Mouse (Mus musculus) myocyte (in vitro differentiated cells): ENCODE measurements around the gene Ibsp. TPM values are rescaled to one million over a fixed set of nuclear protein-coding genes. Genes with fewer than 3 reads are reported as not detected.
A peak's percentile ranks its signal among the peaks of the same experiment; 100 is the strongest.

Source experiments
- H3K27me3 ChIP-seq: one replicate; pipeline ENCODE4 v1.6.1; 2011; ENCODE audit not compliant: control insufficient read depth, insufficient read depth, insufficient read length
- H3K36me3 ChIP-seq: one replicate; pipeline ENCODE4 v1.6.1; 2011; ENCODE audit not compliant: control insufficient read depth, insufficient read depth
- H3K4me2 ChIP-seq: one replicate; pipeline ENCODE4 v1.6.1; 2011; ENCODE audit warnings: low read depth, control low read depth
- H3K4me3 ChIP-seq: one replicate; pipeline ENCODE4 v1.5.1; 2011; ENCODE audit warnings: mild to moderate bottlenecking, control low read depth, moderate library complexity
- H3K79me2 ChIP-seq: one replicate; pipeline ENCODE4 v1.6.1; 2011; ENCODE audit not compliant: control insufficient read depth, insufficient read depth
- H3ac ChIP-seq: one replicate; pipeline ENCODE4 v1.6.1; 2011; ENCODE audit not compliant: control insufficient read depth, insufficient read length
- CEBPB ChIP-seq: IDR thresholded peaks from 2 replicates; pipeline ENCODE4 v1.6.1; 2011; ENCODE audit warnings: mild to moderate bottlenecking, moderate library complexity; ENCODE audit not compliant: poor library complexity, insufficient read depth, severe bottlenecking
- E2F4 ChIP-seq: IDR thresholded peaks from one replicate; pipeline ENCODE4 v1.6.1; 2011; ENCODE audit warnings: mild to moderate bottlenecking, control low read depth, moderate library complexity; ENCODE audit not compliant: insufficient read depth
- MAX ChIP-seq: IDR thresholded peaks from one replicate; pipeline ENCODE4 v1.6.1; 2011; ENCODE audit warnings: low read depth, mild to moderate bottlenecking, control low read depth
- MYOD1 ChIP-seq, 3 experiments: IDR thresholded peaks; one replicate each; pipeline ENCODE4 v1.6.1; 2011; ENCODE audit warnings: control low read depth in 2 of 3, low read depth in 2 of 3, mild to moderate bottlenecking in 2 of 3, moderate library complexity in 1 of 3; ENCODE audit not compliant: insufficient read length in 2 of 3, control insufficient read depth in 1 of 3
- MYOG ChIP-seq, 3 experiments: IDR thresholded peaks; one replicate each; pipeline ENCODE4 v1.6.1; 2011; ENCODE audit warnings: control low read depth in 2 of 3, low read depth in 2 of 3, mild to moderate bottlenecking in 2 of 3; ENCODE audit not compliant: insufficient read length in 2 of 3, control insufficient read depth in 1 of 3, insufficient read depth in 1 of 3
- POLR2A ChIP-seq: IDR thresholded peaks from one replicate; pipeline ENCODE4 v1.6.1; 2011; ENCODE audit warnings: low read depth, mild to moderate bottlenecking, control low read depth, moderate library complexity; ENCODE audit not compliant: insufficient read length
- POLR2AphosphoS2 ChIP-seq: IDR thresholded peaks from one replicate; pipeline ENCODE4 v1.6.1; 2011; ENCODE audit warnings: low read depth, control low read depth; ENCODE audit not compliant: insufficient read length
- REST ChIP-seq: IDR thresholded peaks from one replicate; pipeline ENCODE4 v1.6.1; 2011; ENCODE audit warnings: mild to moderate bottlenecking, control low read depth, moderate library complexity; ENCODE audit not compliant: insufficient read depth, insufficient read length
- SRF ChIP-seq: IDR thresholded peaks from one replicate; pipeline ENCODE4 v1.6.1; 2011; ENCODE audit warnings: low read depth; ENCODE audit not compliant: control insufficient read depth, insufficient read length
- TCF12 ChIP-seq: IDR thresholded peaks from one replicate; pipeline ENCODE4 v1.6.1; 2011; ENCODE audit warnings: mild to moderate bottlenecking, control low read depth; ENCODE audit not compliant: poor library complexity, insufficient read depth, severe bottlenecking
- TCF3 ChIP-seq: IDR thresholded peaks from one replicate; pipeline ENCODE4 v1.6.1; 2011; ENCODE audit warnings: low read depth, control low read depth; ENCODE audit not compliant: insufficient read length
- USF1 ChIP-seq: IDR thresholded peaks from one replicate; pipeline ENCODE4 v1.6.1; 2011; ENCODE audit warnings: low read depth, mild to moderate bottlenecking, control low read depth, moderate library complexity
- polyA plus RNA-seq: library from polyadenylated mRNA; unstranded; fragments of >200 nt; fragmentation: generic; extraction: Trizol; gene quantifications from one replicate; pipeline ENCODE4 v1.2.1, GENCODE M21; 2012; ENCODE audit warnings: missing spikeins

Ibsp gene
- polyA plus RNA-seq, 1 experiment = 0.02 TPM

DNA sequence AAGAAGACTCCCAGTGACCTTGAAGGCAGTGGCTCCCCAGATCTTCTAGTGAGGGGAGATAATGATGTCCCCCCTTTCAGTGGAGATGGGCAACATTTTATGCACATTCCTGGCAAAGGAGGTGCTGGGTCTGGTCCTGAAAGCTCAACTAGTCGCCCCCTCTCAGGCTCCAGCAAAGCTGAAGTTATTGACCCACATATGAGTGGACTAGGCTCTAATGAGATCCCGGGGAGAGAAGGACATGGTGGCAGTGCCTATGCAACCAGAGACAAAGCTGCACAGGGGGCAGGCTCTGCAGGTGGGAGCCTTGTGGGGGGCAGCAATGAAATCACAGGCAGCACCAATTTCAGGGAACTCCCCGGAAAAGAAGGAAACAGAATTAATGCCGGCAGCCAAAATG is 38.5 kb downstream of the Ibsp start:
- Histone ChIP-seq H3K4me2 (no peak overlapping the region), H3ac (no peak overlapping the region), H3K4me3 (no peak overlapping the region), H3K79me2 (no peaks in the 10 kb centered on the region), H3K36me3 (no peaks in the 10 kb centered on the region), H3K27me3 (no peaks in the 10 kb centered on the region)
- no peak for TF ChIP-seq MAX
- no peak for TF ChIP-seq TCF12
- TF ChIP-seq USF1 = no peak
- no peak for TF ChIP-seq TCF3
- TF ChIP-seq MYOG (IDR thresholded peaks at IDR 0.05; ENCODE audit: control insufficient read depth in 1 of 3, insufficient read depth in 1 of 3, insufficient read length in 2 of 3, low read depth in 2 of 3) = no peak
- no peak for TF ChIP-seq MYOD1 (IDR thresholded peaks at IDR 0.05; ENCODE audit: control insufficient read depth in 1 of 3, insufficient read length in 2 of 3, low read depth in 2 of 3)
- no peak for TF ChIP-seq E2F4

DNA sequence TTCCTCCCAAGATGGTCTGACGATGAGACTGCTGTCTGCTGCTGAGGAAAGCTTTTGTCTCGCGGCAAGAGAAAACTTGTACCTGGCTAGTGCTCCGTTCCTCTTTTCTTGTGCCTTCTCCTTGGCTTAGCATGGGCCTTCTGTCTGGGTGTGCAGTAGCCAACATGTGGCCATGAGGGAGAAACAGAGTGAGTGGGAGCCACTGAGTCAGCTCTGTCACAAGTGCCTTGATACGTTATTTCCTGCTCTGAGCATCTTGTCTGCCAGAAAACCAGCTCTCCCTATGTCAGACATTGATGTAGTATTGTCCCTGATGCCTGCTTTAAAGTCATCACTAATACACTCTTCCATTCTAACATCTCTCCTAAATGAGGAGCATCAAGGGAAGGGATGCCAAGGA is 40.0 kb downstream of the Ibsp start:
- Histone ChIP-seq H3K36me3 (no peaks in the 10 kb centered on the region), H3K4me3 (no peak overlapping the region), H3ac (no peak overlapping the region), H3K79me2 (no peaks in the 10 kb centered on the region), H3K4me2 (no peak overlapping the region), H3K27me3 (no peaks in the 10 kb centered on the region)
- no peak for TF ChIP-seq MYOG (IDR thresholded peaks at IDR 0.05; ENCODE audit: control insufficient read depth in 1 of 3, insufficient read depth in 1 of 3, insufficient read length in 2 of 3, low read depth in 2 of 3)
- no peak for TF ChIP-seq SRF
- TF ChIP-seq MYOD1 (IDR thresholded peaks at IDR 0.05; ENCODE audit: control insufficient read depth in 1 of 3, insufficient read length in 2 of 3, low read depth in 2 of 3) = no peak

DNA sequence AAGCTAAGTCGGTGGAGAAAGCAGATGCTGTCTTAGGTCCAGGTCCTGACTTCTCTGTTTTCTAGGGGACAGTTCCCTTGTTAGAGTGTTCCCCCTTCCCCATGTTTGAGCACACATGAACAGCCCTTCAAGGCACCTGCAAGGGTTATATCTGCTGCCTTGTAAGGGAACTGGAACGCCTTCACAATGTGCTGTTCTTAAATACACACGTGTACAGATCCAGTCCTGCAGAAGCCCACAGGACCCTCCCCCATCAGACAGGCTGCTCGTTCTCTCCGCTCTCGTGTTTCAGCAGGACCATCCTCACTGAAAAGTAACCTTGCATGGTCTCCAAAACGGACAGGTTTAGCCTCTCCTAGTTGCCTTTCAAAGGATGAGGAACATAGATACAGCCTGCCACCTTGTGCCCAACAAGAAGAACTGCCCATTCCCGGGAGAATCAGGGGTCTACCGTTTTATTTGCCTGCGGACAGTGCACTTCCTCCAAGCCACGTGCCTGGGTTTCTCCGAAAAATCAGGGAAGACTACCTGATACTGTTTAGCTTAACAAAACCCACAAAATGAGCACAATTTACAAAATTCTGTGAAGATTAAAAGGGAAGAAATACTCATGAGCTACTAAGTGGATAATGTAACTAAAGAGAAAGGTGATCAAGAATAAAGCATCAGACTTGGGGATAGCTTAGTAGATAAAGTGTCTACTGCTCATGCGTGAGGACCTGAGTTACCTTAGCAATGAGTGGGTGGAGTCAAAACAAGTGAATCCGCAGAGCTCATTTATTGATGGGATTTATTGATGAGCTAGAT is 40.9 kb downstream of the Ibsp start:
- H3K27me3 ChIP-seq = no peaks in the 10 kb centered on the region
- peak overlapping the region; percentile 30 for H3K4me2 ChIP-seq

DNA sequence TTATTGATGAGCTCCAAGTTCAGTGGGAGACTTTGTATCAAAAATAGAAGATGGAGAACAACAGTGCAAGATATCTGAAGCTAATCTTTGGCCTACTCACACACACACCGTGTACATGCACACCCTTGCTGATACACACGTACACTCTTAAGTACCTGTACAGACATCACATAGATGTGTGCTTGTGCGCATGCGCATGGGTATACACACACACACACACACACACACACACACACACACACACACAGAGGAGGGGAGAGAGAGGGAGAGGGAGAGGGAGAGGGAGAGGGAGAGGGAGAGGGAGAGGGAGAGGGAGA is 41.5 kb downstream of the Ibsp start:
- no peak overlapping the region for H3K4me3 ChIP-seq
- no peaks in the 10 kb centered on the region for H3K36me3 ChIP-seq
- no peak overlapping the region for H3K4me2 ChIP-seq
- H3ac ChIP-seq = no peak overlapping the region
- no peaks in the 10 kb centered on the region for H3K79me2 ChIP-seq
- H3K27me3 ChIP-seq = no peaks in the 10 kb centered on the region
- no peak for TF ChIP-seq SRF
- TF ChIP-seq USF1 = no peak
- TF ChIP-seq E2F4 = no peak

More for the DNA sequence above, 40.9 kb downstream of the Ibsp start:
- H3ac ChIP-seq = no peak overlapping the region
- no peaks in the 10 kb centered on the region for H3K79me2 ChIP-seq
- no peak for TF ChIP-seq SRF
- TF ChIP-seq MAX = no peak
- no peak for TF ChIP-seq USF1
- TF ChIP-seq MYOG (IDR thresholded peaks at IDR 0.05; ENCODE audit: control insufficient read depth in 1 of 3, insufficient read depth in 1 of 3, insufficient read length in 2 of 3, low read depth in 2 of 3) = no peak
- TF ChIP-seq MYOD1 (IDR thresholded peaks at IDR 0.05; ENCODE audit: control insufficient read depth in 1 of 3, insufficient read length in 2 of 3, low read depth in 2 of 3) = no peak
- TF ChIP-seq POLR2AphosphoS2 = no peak
- TF ChIP-seq REST = no peak
- TF ChIP-seq TCF3 = no peak
- no peak for TF ChIP-seq CEBPB
- TF ChIP-seq E2F4 = no peak
- no peak for TF ChIP-seq POLR2A
- TF ChIP-seq TCF12 = no peak
- no peak overlapping the region for H3K4me3 ChIP-seq
- H3K36me3 ChIP-seq = no peaks in the 10 kb centered on the region

DNA sequence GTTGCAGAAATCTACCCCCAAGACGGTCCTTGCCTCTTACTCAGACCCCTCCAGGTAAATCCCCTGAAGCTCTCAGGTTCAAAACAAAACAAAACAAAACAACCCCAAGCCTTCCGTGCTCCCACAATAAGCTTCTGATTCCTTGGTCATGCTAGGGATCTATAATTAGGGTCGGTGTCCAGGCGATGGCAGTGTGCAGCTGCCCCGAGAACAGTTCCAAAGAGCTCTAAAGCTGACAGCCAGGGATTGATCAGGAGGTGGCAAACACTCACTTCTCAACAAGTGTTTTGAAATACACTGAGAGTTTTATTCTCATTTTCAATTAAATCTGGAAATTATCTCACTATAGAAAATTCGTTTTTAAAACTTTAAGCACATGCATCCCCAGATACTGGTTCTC is 43.9 kb downstream of the Ibsp start:
- Histone ChIP-seq H3K4me3 (no peak overlapping the region), H3K79me2 (no peaks in the 10 kb centered on the region), H3K36me3 (no peaks in the 10 kb centered on the region), H3K4me2 (no peak overlapping the region), H3ac (no peak overlapping the region), H3K27me3 (no peaks in the 10 kb centered on the region)
- TF ChIP-seq MYOD1 (IDR thresholded peaks at IDR 0.05; ENCODE audit: control insufficient read depth in 1 of 3, insufficient read length in 2 of 3, low read depth in 2 of 3) (no peak), E2F4 (no peak), MYOG (IDR thresholded peaks at IDR 0.05; ENCODE audit: control insufficient read depth in 1 of 3, insufficient read depth in 1 of 3, insufficient read length in 2 of 3, low read depth in 2 of 3) (no peak), MAX (no peak), POLR2AphosphoS2 (no peak), CEBPB (no peak), POLR2A (no peak), TCF12 (no peak), USF1 (no peak)
